Mouse (Mus musculus) skeletal muscle tissue, postnatal 0 days (tissue): ENCODE data around the gene P2ry14. TPM values are rescaled to one million over a fixed set of nuclear protein-coding genes. Genes with fewer than 3 reads are reported as not detected.

Experiments used
- polyA plus RNA-seq: library from polyadenylated mRNA; unstranded; fragments of >200 nt; fragmentation: Nextera tagmentation; extraction: Ambion mirVana; gene quantifications from 2 replicates; pipeline ENCODE4 v1.2.1, GENCODE M21; 2015

Gene P2ry14
- 0.68 and 0.80 TPM in 2 replicates for polyA plus RNA-seq

DNA sequence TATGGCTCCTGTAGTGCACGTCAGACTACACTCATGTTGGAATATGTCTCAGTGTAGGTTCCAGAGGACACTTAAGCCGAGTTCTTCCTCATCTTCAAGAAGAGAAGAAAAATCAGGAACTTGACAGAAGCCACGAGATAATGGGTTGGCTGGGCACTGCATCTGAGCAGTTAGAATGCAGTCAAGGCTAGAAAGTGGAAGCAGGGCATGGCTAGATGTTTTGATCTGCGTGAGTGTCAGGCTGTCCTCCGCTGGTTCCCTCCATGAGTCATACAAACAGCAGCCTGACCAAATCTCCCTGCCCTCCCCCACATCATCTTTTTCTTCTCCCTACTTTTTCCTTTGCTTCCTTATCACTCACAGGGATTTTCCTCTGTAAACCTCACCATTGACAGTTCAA, at the start of gene P2ry14:
P2ry14 (minus strand) TSS at position 195 of the 400 bp plus-strand sequence.

DNA sequence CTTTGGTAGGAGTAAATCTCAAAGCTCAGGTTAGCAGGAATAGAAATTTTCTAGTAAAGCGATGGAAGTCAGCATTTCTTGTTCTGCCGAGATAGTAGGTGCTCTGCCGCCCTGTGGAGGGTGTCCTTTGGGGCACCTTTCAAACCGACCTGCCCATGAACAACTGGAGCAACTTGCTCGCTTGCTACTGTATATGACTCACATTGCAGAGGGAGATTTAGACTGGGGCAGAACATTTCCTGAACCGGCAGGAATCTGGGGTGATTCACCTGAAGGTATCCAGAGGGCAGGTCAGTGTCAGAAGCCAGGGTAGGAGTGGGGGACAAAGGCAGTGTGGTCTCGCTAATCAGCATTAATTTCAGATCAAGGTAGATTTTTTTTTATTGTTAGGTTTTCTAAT, 41.5 kb upstream of the P2ry14 start, which contains the start of gene Gpr87:
Gpr87 (minus strand) TSS at position 167 of the 400 bp plus-strand sequence.

DNA sequence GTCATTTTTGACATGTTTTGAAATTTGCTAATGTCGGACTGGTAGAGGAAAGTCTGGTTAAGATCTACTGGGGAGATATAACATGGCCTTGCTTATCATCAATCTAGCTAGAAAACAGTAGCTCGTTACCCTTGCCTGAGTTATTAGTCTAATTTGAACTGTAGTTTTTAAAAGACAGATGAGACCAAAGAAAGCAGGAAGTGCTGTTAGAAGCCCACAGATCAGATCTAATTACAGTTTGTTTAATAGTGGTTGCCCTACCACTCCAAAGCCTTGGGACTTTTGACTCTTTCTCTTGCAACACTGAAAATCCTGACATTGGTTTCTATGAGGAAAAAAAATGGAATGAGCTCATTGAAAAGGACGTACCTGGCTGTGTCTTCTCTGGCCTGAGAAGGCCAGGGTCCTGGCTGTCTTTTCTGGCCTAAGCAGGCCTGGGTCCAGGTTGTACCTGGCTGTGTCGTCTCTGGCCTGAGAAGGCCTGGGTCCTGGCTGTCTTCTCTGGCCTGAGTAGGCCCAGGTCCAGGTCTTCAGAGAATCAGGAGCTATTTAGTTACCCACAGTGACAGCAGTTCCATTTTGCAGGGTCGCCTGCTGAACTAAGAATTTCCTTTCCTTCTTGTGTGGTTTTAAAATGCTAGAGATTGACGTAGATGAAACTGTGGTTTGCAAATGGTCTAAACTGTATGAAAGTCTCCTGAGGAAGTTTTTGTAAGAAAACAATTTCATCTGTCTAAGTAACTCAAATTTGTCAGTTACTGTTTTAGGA, 52.0 kb downstream of the P2ry14 start, which contains the start of gene Gpr171:
Gpr171 (minus strand) TSS at position 604 of the 769 bp plus-strand sequence.

Other genes with a start within 250 kb of the P2ry14 start
- gene Med12l, start 147.8 kb downstream of the P2ry14 start, polyA plus RNA-seq = 0.32 TPM in 2 replicates
- 0.54 and 0.68 TPM in 2 replicates for gene Gpr171, start 51.8 kb downstream of the P2ry14 start, polyA plus RNA-seq
- 1.1 TPM in 1 of 2 replicates, not detected in the other for gene Gpr87, start 41.5 kb upstream of the P2ry14 start, polyA plus RNA-seq
- 1.1 TPM in 2 replicates for gene P2ry13, start 57.3 kb upstream of the P2ry14 start, polyA plus RNA-seq
- 2.4 and 3.6 TPM in 2 replicates for gene P2ry12, start 109.3 kb upstream of the P2ry14 start, polyA plus RNA-seq
- 5.8 and 6.0 TPM in 2 replicates for gene Igsf10, start 190.8 kb upstream of the P2ry14 start, polyA plus RNA-seq